Mouse (Mus musculus) liver, embryonic 14.5 days (tissue): ENCODE results near the gene Foxn3.

Source experiments
- CTCF ChIP-seq: IDR thresholded peaks from 2 replicates; pipeline ENCODE4 v1.5.1; 2016; ENCODE audit warnings: antibody characterized with exemption, low read depth, control low read depth
- EP300 ChIP-seq: IDR thresholded peaks from 2 replicates; pipeline ENCODE4 v1.6.1; 2016; ENCODE audit warnings: antibody characterized with exemption, low read depth

DNA sequence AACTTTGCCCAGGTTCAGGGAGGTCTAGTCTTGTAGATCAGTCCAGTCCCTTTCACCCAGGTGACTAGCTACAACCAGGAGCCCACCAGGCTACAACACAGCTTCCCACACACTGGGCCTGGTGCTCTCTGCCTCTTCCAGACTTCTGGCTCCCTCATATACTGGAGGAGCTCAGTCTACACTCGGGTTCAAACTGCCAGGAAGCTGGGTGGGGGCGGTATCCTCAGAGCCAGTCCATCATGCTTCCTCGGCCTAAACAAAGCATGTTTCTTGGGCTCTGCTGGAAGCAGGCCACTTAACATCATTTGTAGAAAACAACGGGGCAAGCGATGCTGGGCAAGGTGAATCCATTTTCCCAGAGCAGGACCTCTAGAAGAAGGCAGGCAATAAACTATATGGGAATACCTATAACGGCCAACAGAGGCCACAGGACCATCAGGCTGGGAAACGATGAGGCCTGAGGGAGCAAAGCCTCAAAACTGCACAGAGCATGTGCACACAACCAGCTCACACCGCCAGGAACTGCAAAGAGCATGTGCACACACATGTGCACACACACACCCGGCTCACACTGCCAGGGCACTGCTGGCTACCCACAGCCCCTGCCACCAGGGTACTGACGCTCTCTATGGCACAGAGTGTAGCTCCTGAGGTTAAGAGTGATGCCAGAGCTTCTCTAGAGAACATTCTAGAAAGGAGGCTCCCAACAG is 214.3 kb downstream of the Foxn3 start:
- TF ChIP-seq CTCF (no peak), EP300 (no peak)
